Mouse (Mus musculus) kidney, embryonic 15.5 days (tissue): ENCODE results near the gene Fbxl13. TPM values are rescaled to one million over a fixed set of nuclear protein-coding genes. Genes with fewer than 3 reads are reported as not detected.

Experiments used
- ATAC-seq: fragments of 200-750 bp; cut with Nextera tagmentation; replicated peaks from 2 replicates; pipeline ENCODE4 v1.8.0; 2017; ENCODE audit warnings: moderate TSS enrichment; ENCODE audit not compliant: low FRiP score
- H3K27ac ChIP-seq: fragments of 300-500 bp; sonication (generic); 2 replicates; pipeline ENCODE4 v1.5.1; 2015; ENCODE audit warnings: mild to moderate bottlenecking, inconsistent platforms
- H3K27me3 ChIP-seq: fragments of 300-500 bp; sonication (generic); 2 replicates; pipeline ENCODE4 v1.6.1; 2015; ENCODE audit warnings: inconsistent platforms
- H3K36me3 ChIP-seq: fragments of 300-500 bp; sonication (generic); 2 replicates; pipeline ENCODE4 v1.6.1; 2015; ENCODE audit warnings: inconsistent platforms
- H3K4me1 ChIP-seq: fragments of 300-500 bp; sonication (generic); 2 replicates; pipeline ENCODE4 v1.6.1; 2015; ENCODE audit warnings: inconsistent platforms
- H3K4me2 ChIP-seq: fragments of 300-500 bp; sonication (generic); 2 replicates; pipeline ENCODE4 v1.6.1; 2015; ENCODE audit warnings: moderate library complexity, mild to moderate bottlenecking, inconsistent platforms
- H3K4me3 ChIP-seq: fragments of 300-500 bp; sonication (generic); replicated peaks from 2 replicates; pipeline ENCODE4 v1.5.1; 2015; ENCODE audit warnings: mild to moderate bottlenecking, inconsistent platforms
- H3K9ac ChIP-seq: fragments of 300-500 bp; sonication (generic); 2 replicates; pipeline ENCODE4 v1.6.1; 2015; ENCODE audit warnings: mild to moderate bottlenecking, inconsistent platforms
- H3K9me3 ChIP-seq: fragments of 300-500 bp; sonication (generic); replicated peaks from 2 replicates; pipeline ENCODE4 v1.6.1; 2016; ENCODE audit warnings: inconsistent platforms
- WGBS: fragments of 180-500 bp; shearing (Covaris S2); methylation state at CpG from one replicate; pipeline ENCODE4 v1.1.7; 2015; ENCODE audit warnings: mixed read lengths; 5-methylcytosine and 5-hydroxymethylcytosine counted together
- polyA plus RNA-seq: library from polyadenylated mRNA; unstranded; fragments of >200 nt; fragmentation: Nextera tagmentation; extraction: Ambion mirVana; gene quantifications from 2 replicates; pipeline ENCODE4 v1.2.1, GENCODE M21; 2015

Gene Fbxl13
- polyA plus RNA-seq, 1 experiment from 2014 or later, result 0.42 TPM

- H3K36me3 ChIP-seq, result no peaks in the 10 kb centered on the region
- H3K9ac ChIP-seq, result no peak overlapping the region
- H3K9me3 ChIP-seq, result no peaks in the 10 kb centered on the region
- no peak overlapping the region for H3K4me2 ChIP-seq
- no peak overlapping the region for H3K27ac ChIP-seq
- H3K27me3 ChIP-seq, result no peaks in the 10 kb centered on the region
- H3K4me1 ChIP-seq, result 0 out of 2 replicates have a peak, but pooled peaks cover 14% of the 10 kb centered on the region
- WGBS, result 77% methylated on average over 13 of the region's 13 CpGs
- peak; percentile 49; the same call in 1 of the 2 replicates for ATAC-seq
- H3K4me3 ChIP-seq, result no peak overlapping the region
Observed at GRCm38 (mm10) chr5:21502936-21503610, 142.4 kb downstream of the Fbxl13 start.

GRCm38 (mm10) chr5:21500941-21501340 is 144.5 kb downstream of the Fbxl13 start:
- H3K9ac ChIP-seq, result no peak overlapping the region
- WGBS, result 85% methylated on average over 2 of the region's 2 CpGs
- H3K4me1 ChIP-seq, result 0 out of 2 replicates have a peak, but pooled peaks cover 14% of the 10 kb centered on the region
- H3K27me3 ChIP-seq, result no peaks in the 10 kb centered on the region
- H3K4me2 ChIP-seq, result no peak overlapping the region
- no peaks in the 10 kb centered on the region for H3K9me3 ChIP-seq
- H3K4me3 ChIP-seq, result no peak overlapping the region
- ATAC-seq, result no peak
- H3K27ac ChIP-seq, result 0 out of 2 replicates have a peak overlapping the region, but pooled peaks have one; percentile 9
- H3K36me3 ChIP-seq, result no peaks in the 10 kb centered on the region

GRCm38 (mm10) chr5:21500133-21500532 is 145.3 kb downstream of the Fbxl13 start:
- no peak overlapping the region for H3K27ac ChIP-seq
- H3K9ac ChIP-seq, result no peak overlapping the region
- no peaks in the 10 kb centered on the region for H3K36me3 ChIP-seq
- no peaks in the 10 kb centered on the region for H3K9me3 ChIP-seq
- H3K27me3 ChIP-seq, result no peaks in the 10 kb centered on the region
- H3K4me3 ChIP-seq, result no peak overlapping the region
- no peak overlapping the region for H3K4me2 ChIP-seq
- ATAC-seq, result no peak
- 0 out of 2 replicates have a peak, but pooled peaks cover 14% of the 10 kb centered on the region for H3K4me1 ChIP-seq
- 71% methylated on average over 10 of the region's 10 CpGs for WGBS

- no peak overlapping the region for H3K9ac ChIP-seq
- 72% methylated on average over 11 of the region's 11 CpGs for WGBS
- no peak overlapping the region for H3K4me2 ChIP-seq
- H3K9me3 ChIP-seq, result no peaks in the 10 kb centered on the region
- H3K27me3 ChIP-seq, result no peaks in the 10 kb centered on the region
- H3K36me3 ChIP-seq, result no peaks in the 10 kb centered on the region
- H3K27ac ChIP-seq, result no peak overlapping the region
- ATAC-seq, result no peak
- H3K4me1 ChIP-seq, result 0 out of 2 replicates have a peak, but pooled peaks cover 14% of the 10 kb centered on the region
- no peak overlapping the region for H3K4me3 ChIP-seq
Observed at GRCm38 (mm10) chr5:21498925-21499324, 146.5 kb downstream of the Fbxl13 start.

- H3K4me1 ChIP-seq, result 0 out of 2 replicates have a peak, but pooled peaks cover 14% of the 10 kb centered on the region
- no peak overlapping the region for H3K9ac ChIP-seq
- H3K9me3 ChIP-seq, result no peaks in the 10 kb centered on the region
- no peak overlapping the region for H3K4me2 ChIP-seq
- no peaks in the 10 kb centered on the region for H3K36me3 ChIP-seq
- ATAC-seq, result no peak
- no peak overlapping the region for H3K4me3 ChIP-seq
- H3K27me3 ChIP-seq, result no peaks in the 10 kb centered on the region
- 89% methylated on average over 2 of the region's 2 CpGs for WGBS
- no peak overlapping the region for H3K27ac ChIP-seq
Observed at GRCm38 (mm10) chr5:21498490-21498889, 146.9 kb downstream of the Fbxl13 start.

- Histone ChIP-seq H3K27me3 (no peaks in the 10 kb centered on the region), H3K4me3 (no peak overlapping the region), H3K4me2 (no peak overlapping the region), H3K9ac (no peak overlapping the region), H3K36me3 (no peaks in the 10 kb centered on the region), H3K9me3 (no peaks in the 10 kb centered on the region), H3K27ac (no peak overlapping the region), H3K4me1 (0 out of 2 replicates have a peak, but pooled peaks cover 14% of the 10 kb centered on the region)
- 68% methylated on average over 3 of the region's 3 CpGs for WGBS
- ATAC-seq, result no peak
Observed at GRCm38 (mm10) chr5:21496881-21497280, 148.6 kb downstream of the Fbxl13 start.

GRCm38 (mm10) chr5:21496321-21496720 is 149.1 kb downstream of the Fbxl13 start:
- no peak overlapping the region for H3K9ac ChIP-seq
- H3K27ac ChIP-seq, result no peak overlapping the region
- 55% methylated on average over 6 of the region's 6 CpGs for WGBS
- no peaks in the 10 kb centered on the region for H3K27me3 ChIP-seq
- no peak overlapping the region for H3K4me2 ChIP-seq
- H3K9me3 ChIP-seq, result no peaks in the 10 kb centered on the region
- no peaks in the 10 kb centered on the region for H3K36me3 ChIP-seq
- no peak overlapping the region for H3K4me3 ChIP-seq
- 0 out of 2 replicates have a peak, but pooled peaks cover 14% of the 10 kb centered on the region for H3K4me1 ChIP-seq
- ATAC-seq, result no peak

GRCm38 (mm10) chr5:21494781-21495180 is 150.7 kb downstream of the Fbxl13 start:
- H3K27me3 ChIP-seq, result no peaks in the 10 kb centered on the region
- H3K9me3 ChIP-seq, result no peaks in the 10 kb centered on the region
- ATAC-seq, result no peak
- WGBS, result 52% methylated on average over 3 of the region's 3 CpGs
- no peak overlapping the region for H3K4me3 ChIP-seq
- no peak overlapping the region for H3K4me2 ChIP-seq
- no peaks in the 10 kb centered on the region for H3K36me3 ChIP-seq
- H3K9ac ChIP-seq, result no peak overlapping the region
- 0 out of 2 replicates have a peak, but pooled peaks cover 5% of the 10 kb centered on the region for H3K4me1 ChIP-seq
- no peak overlapping the region for H3K27ac ChIP-seq

- no peak overlapping the region for H3K4me2 ChIP-seq
- no peak for ATAC-seq
- H3K4me1 ChIP-seq, result no peaks in the 10 kb centered on the region
- 82% methylated on average over 8 of the region's 8 CpGs for WGBS
- no peaks in the 10 kb centered on the region for H3K27me3 ChIP-seq
- H3K4me3 ChIP-seq, result no peak overlapping the region
- H3K9ac ChIP-seq, result no peak overlapping the region
- no peak overlapping the region for H3K27ac ChIP-seq
- no peaks in the 10 kb centered on the region for H3K9me3 ChIP-seq
- H3K36me3 ChIP-seq, result no peaks in the 10 kb centered on the region
Observed at GRCm38 (mm10) chr5:21493294-21493999, 152.0 kb downstream of the Fbxl13 start.

- Histone ChIP-seq H3K27me3 (no peaks in the 10 kb centered on the region), H3K27ac (no peak overlapping the region), H3K9me3 (no peaks in the 10 kb centered on the region), H3K9ac (no peak overlapping the region), H3K36me3 (no peaks in the 10 kb centered on the region), H3K4me3 (no peak overlapping the region), H3K4me1 (no peaks in the 10 kb centered on the region), H3K4me2 (no peak overlapping the region)
- ATAC-seq, result no peak
- 62% methylated on average over 3 of the region's 3 CpGs for WGBS
Observed at GRCm38 (mm10) chr5:21492213-21492612, 153.2 kb downstream of the Fbxl13 start.

- H3K27me3 ChIP-seq, result no peaks in the 10 kb centered on the region
- WGBS, result 71% methylated on average over 2 of the region's 2 CpGs
- H3K36me3 ChIP-seq, result no peaks in the 10 kb centered on the region
- ATAC-seq, result no peak
- no peak overlapping the region for H3K9ac ChIP-seq
- H3K4me2 ChIP-seq, result no peak overlapping the region
- H3K4me3 ChIP-seq, result no peak overlapping the region
- H3K4me1 ChIP-seq, result no peaks in the 10 kb centered on the region
- no peaks in the 10 kb centered on the region for H3K9me3 ChIP-seq
- H3K27ac ChIP-seq, result no peak overlapping the region
Observed at GRCm38 (mm10) chr5:21491469-21491868, 154.0 kb downstream of the Fbxl13 start.

- Histone ChIP-seq H3K4me2 (no peak overlapping the region), H3K27ac (no peak overlapping the region), H3K9me3 (no peaks in the 10 kb centered on the region), H3K4me1 (no peaks in the 10 kb centered on the region), H3K4me3 (no peak overlapping the region), H3K9ac (no peak overlapping the region), H3K36me3 (no peaks in the 10 kb centered on the region), H3K27me3 (no peaks in the 10 kb centered on the region)
- 69% methylated on average over 4 of the region's 4 CpGs for WGBS
- ATAC-seq, result no peak
Observed at GRCm38 (mm10) chr5:21489135-21489534, 156.3 kb downstream of the Fbxl13 start.
